Mouse (Mus musculus): Measurements from ENCODE around the gene Rbbp5. TPM values are rescaled to one million over a fixed set of nuclear protein-coding genes. Genes with fewer than 3 reads are reported as not detected.

The Rbbp5 gene
- polyA plus RNA-seq, 1 experiment from 2014 or later: 47.2 TPM

DNA sequence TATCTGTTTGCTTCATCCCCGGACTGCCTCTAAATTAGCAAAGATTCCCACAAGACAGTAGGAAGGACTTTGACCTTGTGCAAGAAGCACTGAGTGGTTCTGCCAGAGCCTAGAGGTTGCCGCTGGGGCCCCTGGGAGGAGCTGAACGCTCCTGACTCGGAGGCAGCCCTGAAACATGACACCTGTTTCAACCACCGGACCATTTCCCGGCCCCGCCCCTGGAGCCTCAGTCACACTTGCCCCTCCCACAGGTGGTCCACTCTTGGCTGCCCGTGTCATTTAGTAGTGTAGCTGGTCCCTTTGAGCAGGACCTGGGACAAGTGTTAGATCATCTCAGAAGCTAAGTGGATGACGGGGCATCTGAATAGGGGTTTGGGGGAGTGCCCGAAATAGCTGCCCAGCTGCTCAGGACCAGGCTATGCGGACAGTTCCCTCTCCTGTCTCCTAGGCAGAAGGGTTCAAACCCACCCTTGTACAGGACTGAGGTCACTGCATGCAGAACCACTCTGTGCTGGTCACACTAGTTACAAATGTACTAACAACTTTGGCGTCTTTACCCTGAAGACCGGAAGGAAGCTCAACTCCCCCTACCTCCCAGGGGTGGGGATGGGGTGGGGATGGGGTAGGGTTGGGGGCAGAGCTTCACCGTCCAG is 64.1 kb downstream of the Rbbp5 start:
- H3K4me3 ChIP-seq: no peak overlapping the region

DNA sequence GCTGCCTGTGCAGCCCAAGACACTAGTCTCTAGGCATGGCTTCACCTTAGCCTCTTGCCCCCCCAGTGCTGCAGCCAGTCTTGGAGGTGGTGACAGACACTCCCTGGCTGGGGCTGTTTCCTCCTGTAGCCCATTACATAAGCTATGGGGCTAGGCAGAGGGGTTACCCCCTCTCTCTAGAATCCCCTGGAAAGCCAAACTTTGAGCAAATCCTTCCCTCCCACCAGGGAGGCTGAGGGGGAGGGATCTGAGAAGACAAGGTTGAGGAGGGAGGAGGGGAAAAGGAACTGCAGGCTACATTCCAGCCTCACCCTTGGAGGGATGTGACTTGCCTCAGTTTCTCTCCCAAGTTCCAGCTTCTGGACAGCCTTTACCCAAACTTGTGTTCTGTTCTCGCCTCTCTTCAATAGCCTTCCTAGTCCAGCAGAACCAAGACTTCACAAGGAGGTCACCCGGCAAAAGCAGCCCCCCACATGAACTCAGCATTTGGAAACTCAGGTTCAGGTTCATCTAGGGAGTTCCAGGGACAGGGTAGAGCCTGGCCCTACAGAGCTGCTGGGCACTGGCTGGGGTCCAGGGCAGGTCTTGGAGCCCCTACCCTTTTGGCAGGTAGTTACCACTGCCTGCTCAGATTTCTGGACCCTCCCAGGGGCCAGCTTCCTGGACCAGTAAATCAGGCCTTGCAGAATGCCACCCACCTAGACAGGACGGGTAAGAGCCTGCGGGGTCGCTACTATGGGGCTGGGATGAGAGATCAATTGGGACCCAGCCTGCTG is 64.8 kb downstream of the Rbbp5 start:
- Histone ChIP-seq H3K9ac (0 out of 2 replicates have a peak overlapping the region, but pooled peaks have one; percentile 40), H3K4me1 (peaks cover 22% of the 10 kb centered on the region), H3K36me3 (no peaks in the 10 kb centered on the region), H3K27me3 (peaks cover 80% of the 10 kb centered on the region), H3K4me2 (peak overlapping the region; percentile 65), H3K9me3 (no peaks in the 10 kb centered on the region), H3K27ac (no peak overlapping the region), H3K4me3 (peak overlapping the region; percentile 34)
- WGBS: 11% methylated on average over 5 of the region's 5 CpGs
- ATAC-seq (ENCODE audit: insufficient number of reproducible peaks, insufficient read depth, low FRiP score, low TSS enrichment, low read depth): no peak

More for the DNA sequence above, 64.1 kb downstream of the Rbbp5 start:
- 3% methylated on average over 14 of the region's 14 CpGs for WGBS
- H3K27me3 ChIP-seq: peaks cover 80% of the 10 kb centered on the region
- no peak overlapping the region for H3K9ac ChIP-seq
- peaks cover 22% of the 10 kb centered on the region for H3K4me1 ChIP-seq
- H3K27ac ChIP-seq: no peak overlapping the region
- H3K4me2 ChIP-seq: peak overlapping the region; percentile 7; the same call in 1 of the 2 replicates
- no peaks in the 10 kb centered on the region for H3K9me3 ChIP-seq
- H3K36me3 ChIP-seq: no peaks in the 10 kb centered on the region
- no peak for ATAC-seq (ENCODE audit: insufficient number of reproducible peaks, insufficient read depth, low FRiP score, low TSS enrichment, low read depth)

DNA sequence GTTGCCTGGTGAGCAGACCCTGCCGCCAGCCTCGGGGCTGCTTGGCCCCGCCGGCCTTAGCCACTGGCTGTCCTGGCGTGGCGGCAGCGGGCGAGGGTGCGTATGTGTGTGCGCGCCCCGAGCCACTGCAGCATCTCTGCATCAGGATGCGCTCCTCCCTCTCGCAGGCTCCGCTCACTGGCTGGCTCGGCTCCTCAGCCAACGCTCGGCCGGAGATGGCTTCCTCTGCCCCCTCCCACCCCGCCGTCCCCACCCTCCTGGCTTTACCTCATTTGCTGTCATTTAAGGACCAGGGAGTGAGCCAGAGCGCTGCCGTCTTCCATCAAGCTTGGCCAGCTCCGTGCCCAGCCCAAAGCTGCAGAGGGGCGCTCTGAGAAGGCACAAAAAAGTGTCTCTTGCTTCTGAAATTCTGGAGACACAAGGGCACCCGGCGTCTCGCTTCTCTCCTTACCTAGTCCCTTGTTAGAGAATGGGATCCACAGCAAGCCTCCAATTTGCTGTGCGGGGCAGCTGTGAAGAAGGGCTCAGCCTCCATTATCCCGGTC is 65.7 kb downstream of the Rbbp5 start, which contains the start of gene Cntn2:
TSS of gene Cntn2 (minus strand) at position 495 of the 545 bp plus-strand sequence.
- Histone ChIP-seq H3K4me3 (peak within 1 kb of the TSS; percentile 34), H3K9ac (peak within 1 kb of the TSS; percentile 40; the same call in 1 of the 2 replicates), H3K36me3 (no peaks in the 10 kb centered on the region), H3K4me2 (peak within 1 kb of the TSS; percentile 65), H3K4me1 (peaks cover 22% of the 10 kb centered on the region), H3K27me3 (peaks cover 77% of the 10 kb centered on the region), H3K9me3 (no peaks in the 10 kb centered on the region), H3K27ac (no peak within 1 kb of the TSS)
- no peak for ATAC-seq (ENCODE audit: insufficient number of reproducible peaks, insufficient read depth, low FRiP score, low TSS enrichment, low read depth)
- under 1% methylated on average over 30 of the region's 30 CpGs for WGBS

DNA sequence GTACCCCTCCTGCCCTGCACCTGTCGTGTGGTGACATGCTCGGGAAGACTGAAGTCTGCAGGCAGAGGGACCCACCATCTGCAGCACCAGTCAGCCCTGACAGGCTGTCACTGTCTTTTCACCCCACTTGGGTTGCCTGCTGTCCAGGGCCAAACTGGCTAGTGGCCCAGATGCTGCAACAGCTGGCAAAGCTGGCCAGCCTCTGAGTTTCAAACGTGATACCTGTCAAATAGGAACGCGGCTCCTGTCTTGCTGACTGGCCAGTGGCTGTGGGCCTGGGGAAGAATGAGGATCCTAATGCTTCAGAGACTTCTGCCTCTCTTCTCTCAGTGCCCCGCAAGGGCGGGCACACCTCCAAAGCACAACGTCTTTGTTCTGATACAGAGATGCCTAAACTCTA is 66.6 kb downstream of the Rbbp5 start:
- Histone ChIP-seq H3K36me3 (no peaks in the 10 kb centered on the region), H3K4me3 (no peak overlapping the region), H3K4me2 (no peak overlapping the region), H3K9me3 (no peaks in the 10 kb centered on the region), H3K4me1 (peaks cover 22% of the 10 kb centered on the region), H3K9ac (no peak overlapping the region), H3K27me3 (peaks cover 70% of the 10 kb centered on the region), H3K27ac (no peak overlapping the region)
- ATAC-seq (ENCODE audit: insufficient number of reproducible peaks, insufficient read depth, low FRiP score, low TSS enrichment, low read depth): no peak
- WGBS: 66% methylated on average over 8 of the region's 8 CpGs

Other genes with a start within 250 kb of the Rbbp5 start
- gene Gm10188, start 247.6 kb upstream of the Rbbp5 start, polyA plus RNA-seq (2015; fragmentation: Nextera tagmentation; extraction: Ambion mirVana): not detected in 2 replicates
- 0.23 and 0.25 TPM in 2 replicates for gene Klhdc8a, start 178.7 kb upstream of the Rbbp5 start, polyA plus RNA-seq (2015; fragmentation: Nextera tagmentation; extraction: Ambion mirVana)
- 2.2 and 4.4 TPM in 2 replicates for gene Nuak2, start 161.2 kb upstream of the Rbbp5 start, polyA plus RNA-seq (2015; fragmentation: Nextera tagmentation; extraction: Ambion mirVana)
- 10.5 and 16.1 TPM in 2 replicates for gene Tmcc2, start 86.1 kb upstream of the Rbbp5 start, polyA plus RNA-seq (2015; fragmentation: Nextera tagmentation; extraction: Ambion mirVana)
- 16.1 and 17.7 TPM in 2 replicates for gene Dstyk, start 59.8 kb upstream of the Rbbp5 start, polyA plus RNA-seq (2015; fragmentation: Nextera tagmentation; extraction: Ambion mirVana)
- gene Tmem81, start 28.9 kb downstream of the Rbbp5 start, polyA plus RNA-seq (2015; fragmentation: Nextera tagmentation; extraction: Ambion mirVana): 1.8 and 2.4 TPM in 2 replicates
- gene Cntn2, start 65.9 kb downstream of the Rbbp5 start, polyA plus RNA-seq (2015; fragmentation: Nextera tagmentation; extraction: Ambion mirVana): 2.9 and 4.4 TPM in 2 replicates